Mouse (Mus musculus) inflammation-experienced regulatory T-cells, adult 16 weeks (primary cell): ENCODE measurements around the gene Spon1. TPM values are rescaled to one million over a fixed set of nuclear protein-coding genes. Genes with fewer than 3 reads are reported as not detected.

Experiments used
- polyA plus RNA-seq: library from polyadenylated mRNA; unstranded; fragments of 100-300 nt; shearing (Covaris generic); gene quantifications from one replicate; pipeline ENCODE4 v1.2.1, GENCODE M21; 2017

Spon1 gene
- polyA plus RNA-seq: 0.34 TPM

DNA sequence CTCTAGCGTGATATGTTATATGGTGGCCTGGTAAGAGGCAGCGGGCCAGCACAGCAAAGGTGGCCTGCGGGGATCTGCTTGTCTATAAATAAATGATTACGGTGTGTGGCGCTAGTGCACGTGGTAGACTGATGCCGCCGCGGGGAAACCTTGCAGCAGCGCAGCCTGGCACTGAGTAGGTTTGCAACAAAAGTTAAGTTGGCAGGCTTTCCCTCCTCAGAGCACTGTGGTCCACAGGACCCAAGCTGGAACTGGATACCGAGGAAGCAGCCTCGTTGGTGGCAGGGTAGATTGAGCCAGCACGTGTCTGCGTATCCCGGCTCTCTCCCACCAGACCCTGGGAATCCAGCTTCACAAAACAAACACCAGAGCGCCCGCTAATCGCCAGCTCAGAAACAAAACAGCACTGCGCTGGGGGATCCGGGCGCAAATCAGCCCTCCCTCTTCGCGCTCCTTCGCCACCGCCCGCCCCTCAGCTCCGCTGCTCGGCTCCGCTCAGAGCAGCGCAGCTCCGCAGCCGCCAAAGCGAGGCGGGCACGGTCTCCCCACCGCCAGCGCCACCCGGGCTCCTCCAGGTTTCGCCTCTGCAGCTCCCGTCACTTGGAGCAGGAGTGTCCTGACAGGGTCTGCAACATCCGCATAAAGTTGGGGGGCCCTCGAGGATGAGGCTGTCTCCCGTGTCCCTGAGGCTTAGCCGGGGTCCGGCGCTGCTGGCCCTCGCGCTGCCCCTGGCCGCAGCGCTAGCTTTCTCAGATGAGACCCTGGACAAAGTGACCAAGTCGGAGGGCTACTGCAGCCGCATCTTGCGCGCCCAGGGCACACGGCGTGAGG is at the start of gene Spon1:
TSS of gene Spon1 (plus strand) at position 332 of the 831 bp plus-strand sequence.

